Mouse (Mus musculus) neural tube, embryonic 12.5 days (tissue): Measurements from ENCODE around the gene Dzip1. TPM values are rescaled to one million over a fixed set of nuclear protein-coding genes. Genes with fewer than 3 reads are reported as not detected.
A peak's percentile ranks its signal among the peaks of the same experiment; 100 is the strongest.

ENCODE experiments used
- ATAC-seq: fragments of 200-750 bp; cut with Nextera tagmentation; 2 replicates; pipeline ENCODE4 v1.8.0; 2017; ENCODE audit warnings: low read depth, mild to moderate bottlenecking, moderate TSS enrichment, moderate library complexity; ENCODE audit not compliant: low FRiP score
- H3K27ac ChIP-seq: fragments of 300-500 bp; sonication (generic); 2 replicates; pipeline ENCODE4 v1.5.1; 2016
- H3K27me3 ChIP-seq: fragments of 300-500 bp; sonication (generic); replicated peaks from 2 replicates; pipeline ENCODE4 v1.6.1; 2016; ENCODE audit warnings: mild to moderate bottlenecking
- H3K36me3 ChIP-seq: fragments of 300-500 bp; sonication (generic); 2 replicates; pipeline ENCODE4 v1.6.1; 2016; ENCODE audit warnings: mild to moderate bottlenecking
- H3K4me1 ChIP-seq: fragments of 300-500 bp; sonication (generic); 2 replicates; pipeline ENCODE4 v1.6.1; 2016
- H3K4me2 ChIP-seq: fragments of 300-500 bp; sonication (generic); replicated peaks from 2 replicates; pipeline ENCODE4 v1.6.1; 2016; ENCODE audit warnings: mild to moderate bottlenecking
- H3K4me3 ChIP-seq: fragments of 300-500 bp; sonication (generic); 2 replicates; pipeline ENCODE4 v1.5.1; 2016
- H3K9ac ChIP-seq: fragments of 300-500 bp; sonication (generic); 2 replicates; pipeline ENCODE4 v1.6.1; 2016; ENCODE audit warnings: mild to moderate bottlenecking
- H3K9me3 ChIP-seq: fragments of 300-500 bp; sonication (generic); 2 replicates; pipeline ENCODE4 v1.6.1; 2016; ENCODE audit warnings: mild to moderate bottlenecking
- WGBS: fragments of 180-500 bp; shearing (Covaris S2); methylation state at CpG from one replicate; pipeline ENCODE4 v1.1.7; 2016; 5-methylcytosine and 5-hydroxymethylcytosine counted together
- polyA plus RNA-seq: library from polyadenylated mRNA; unstranded; fragments of >200 nt; fragmentation: Nextera tagmentation; extraction: Ambion mirVana; gene quantifications from 2 replicates; pipeline ENCODE4 v1.2.1, GENCODE M21; 2016

Dzip1 gene
- polyA plus RNA-seq, 1 experiment from 2014 or later, result 40.0 TPM

DNA sequence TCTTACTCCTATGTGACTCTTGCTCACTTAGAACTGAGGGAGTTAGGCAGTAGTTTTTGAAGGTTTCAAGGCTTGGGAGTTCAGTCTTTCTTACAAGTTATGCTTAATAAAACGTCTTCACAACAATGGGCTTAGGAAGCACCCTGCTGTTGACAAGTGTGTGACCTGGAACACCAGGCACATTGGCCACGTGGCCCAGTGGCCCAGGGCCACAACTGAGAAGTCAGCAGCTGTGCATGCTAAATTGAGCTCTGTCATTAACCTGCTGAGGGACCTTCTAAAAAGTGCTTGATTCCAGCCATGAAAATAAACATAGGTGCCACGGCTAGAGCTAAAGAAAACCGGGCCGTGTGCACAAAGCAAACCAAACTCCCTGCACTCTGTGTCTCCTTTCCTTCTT is 85.8 kb downstream of the Dzip1 start:
- no peak overlapping the region for H3K27ac ChIP-seq
- H3K9me3 ChIP-seq, result no peaks in the 10 kb centered on the region
- no peaks in the 10 kb centered on the region for H3K4me1 ChIP-seq
- 48% methylated on average over 5 of the region's 5 CpGs for WGBS
- no peak overlapping the region for H3K4me3 ChIP-seq
- no peak overlapping the region for H3K9ac ChIP-seq
- H3K27me3 ChIP-seq, result no peaks in the 10 kb centered on the region
- no peak overlapping the region for H3K4me2 ChIP-seq
- no peak for ATAC-seq
- H3K36me3 ChIP-seq, result no peaks in the 10 kb centered on the region

DNA sequence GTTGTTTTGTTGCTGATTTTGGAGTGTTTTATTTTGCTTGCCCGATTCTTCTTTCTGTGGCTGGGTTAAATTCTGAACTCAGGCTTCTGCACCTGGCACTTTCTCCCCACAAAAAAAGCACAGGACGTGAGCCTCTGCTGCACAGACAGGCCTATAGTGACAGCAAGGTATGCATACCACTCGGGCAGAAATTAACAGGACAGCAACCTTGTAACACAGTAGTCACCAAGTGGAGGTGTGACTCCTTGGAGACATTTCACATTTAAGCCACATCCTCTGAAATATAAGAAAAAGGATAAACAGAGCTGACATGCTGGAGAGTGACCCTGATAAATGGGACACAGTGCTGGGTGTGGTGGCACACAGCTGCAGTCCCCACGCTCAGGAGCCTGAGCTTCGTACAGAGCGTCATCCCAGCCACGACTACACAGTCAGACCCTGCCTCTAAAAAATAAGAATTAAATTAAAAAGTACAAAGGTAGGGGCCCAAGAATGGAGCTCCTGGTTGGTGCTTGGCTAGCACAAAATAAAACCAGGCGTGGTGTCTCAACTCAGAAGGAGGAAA is 86.6 kb downstream of the Dzip1 start:
- Histone ChIP-seq H3K27ac (no peak overlapping the region), H3K4me1 (no peaks in the 10 kb centered on the region), H3K27me3 (no peaks in the 10 kb centered on the region), H3K9me3 (no peaks in the 10 kb centered on the region), H3K4me3 (no peak overlapping the region), H3K4me2 (no peak overlapping the region), H3K36me3 (no peaks in the 10 kb centered on the region), H3K9ac (no peak overlapping the region)
- no peak for ATAC-seq
- 76% methylated on average over 8 of the region's 8 CpGs for WGBS

DNA sequence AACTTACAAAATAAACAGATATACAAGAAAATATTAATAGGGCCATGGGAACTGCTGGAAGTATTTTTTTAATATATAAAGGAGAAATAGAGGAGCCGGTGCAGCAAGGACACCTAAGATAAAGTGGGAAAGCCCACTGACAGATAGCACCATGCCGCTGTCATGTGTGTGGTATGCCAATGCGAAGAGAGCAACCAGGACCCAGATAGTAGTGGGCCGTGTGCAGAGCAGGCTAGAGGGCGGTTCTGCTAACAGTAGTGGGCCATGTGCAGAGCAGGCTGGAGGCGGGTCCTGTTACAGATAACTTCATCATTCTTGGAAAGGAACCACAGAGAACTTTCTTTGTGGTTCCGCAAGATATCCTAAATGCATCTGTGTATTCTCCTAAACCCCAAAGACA is 88.5 kb downstream of the Dzip1 start:
- no peaks in the 10 kb centered on the region for H3K27me3 ChIP-seq
- H3K4me2 ChIP-seq, result no peak overlapping the region
- no peak overlapping the region for H3K27ac ChIP-seq
- WGBS, result 95% methylated on average over 7 of the region's 7 CpGs
- no peaks in the 10 kb centered on the region for H3K4me1 ChIP-seq
- ATAC-seq, result no peak
- H3K4me3 ChIP-seq, result no peak overlapping the region
- no peaks in the 10 kb centered on the region for H3K9me3 ChIP-seq
- H3K9ac ChIP-seq, result no peak overlapping the region
- H3K36me3 ChIP-seq, result no peaks in the 10 kb centered on the region

DNA sequence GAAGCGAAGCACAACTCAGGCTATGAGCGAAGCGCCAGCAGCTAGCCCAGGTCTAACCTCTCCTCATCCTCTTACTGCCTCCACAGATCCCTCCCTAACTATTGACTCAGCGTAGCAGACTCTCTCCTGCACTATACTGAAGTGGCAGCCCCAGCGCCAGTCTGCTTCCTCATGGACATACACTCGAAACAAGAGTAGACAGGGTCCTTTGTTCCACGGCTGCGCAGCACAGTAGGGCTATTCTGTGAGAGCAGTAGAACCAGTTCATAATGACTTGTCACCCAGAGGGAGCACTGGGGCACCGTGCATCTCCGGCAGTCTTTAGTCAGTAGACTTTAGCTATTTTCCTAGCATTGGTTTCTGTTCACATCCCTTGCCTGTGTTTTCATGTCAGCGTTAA is 89.1 kb downstream of the Dzip1 start:
- Histone ChIP-seq H3K4me2 (no peak overlapping the region), H3K36me3 (no peaks in the 10 kb centered on the region), H3K27ac (no peak overlapping the region), H3K9me3 (no peaks in the 10 kb centered on the region), H3K27me3 (no peaks in the 10 kb centered on the region), H3K4me1 (no peaks in the 10 kb centered on the region), H3K4me3 (no peak overlapping the region), H3K9ac (no peak overlapping the region)
- WGBS, result 79% methylated on average over 11 of the region's 11 CpGs
- no peak for ATAC-seq

DNA sequence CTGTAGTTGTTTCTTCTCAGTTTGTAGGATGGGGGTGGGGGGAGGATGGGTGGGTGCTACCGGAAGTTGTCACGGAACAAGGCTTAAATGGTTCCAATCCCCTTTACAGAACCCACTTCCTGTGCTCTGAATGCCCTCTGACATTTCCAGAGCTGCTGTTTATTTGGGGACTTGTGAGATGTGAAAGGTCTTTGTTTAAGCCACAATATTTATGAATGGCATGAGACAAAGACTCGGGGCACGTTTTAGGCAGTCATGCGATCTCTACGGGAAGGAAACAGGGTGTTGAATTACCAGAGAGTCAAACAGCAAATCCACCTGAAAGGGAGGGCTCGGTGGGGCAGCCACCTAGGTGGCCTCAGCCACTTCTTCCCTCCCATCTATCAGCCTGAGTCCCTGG is 90.9 kb downstream of the Dzip1 start:
- ATAC-seq, result no peak
- H3K36me3 ChIP-seq, result no peaks in the 10 kb centered on the region
- H3K27me3 ChIP-seq, result no peaks in the 10 kb centered on the region
- no peaks in the 10 kb centered on the region for H3K9me3 ChIP-seq
- no peak overlapping the region for H3K4me2 ChIP-seq
- no peak overlapping the region for H3K9ac ChIP-seq
- no peaks in the 10 kb centered on the region for H3K4me1 ChIP-seq
- H3K4me3 ChIP-seq, result no peak overlapping the region
- WGBS, result 10% methylated on average over 7 of the region's 7 CpGs
- no peak overlapping the region for H3K27ac ChIP-seq

DNA sequence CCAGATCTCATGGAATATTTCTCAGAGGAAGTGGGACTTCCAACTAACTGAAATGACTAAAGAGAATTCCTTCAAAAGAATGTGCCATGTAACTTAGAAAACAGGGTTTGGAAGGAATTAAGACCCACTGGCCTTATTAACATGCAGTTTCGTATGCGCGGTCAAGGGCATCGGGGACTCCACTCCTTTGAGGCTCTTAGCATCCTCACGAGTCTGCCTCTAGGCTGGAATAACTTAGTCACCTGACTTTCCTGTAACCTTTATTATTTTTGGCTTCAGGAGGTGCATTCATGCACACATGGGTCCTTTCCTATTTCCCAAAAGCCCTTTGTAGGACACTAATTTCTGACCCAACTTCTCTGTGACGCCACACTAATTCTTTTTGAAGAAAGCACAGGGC is 92.0 kb downstream of the Dzip1 start:
- no peak overlapping the region for H3K9ac ChIP-seq
- H3K4me2 ChIP-seq, result no peak overlapping the region
- H3K4me3 ChIP-seq, result no peak overlapping the region
- H3K27me3 ChIP-seq, result no peaks in the 10 kb centered on the region
- H3K9me3 ChIP-seq, result no peaks in the 10 kb centered on the region
- H3K36me3 ChIP-seq, result no peaks in the 10 kb centered on the region
- H3K4me1 ChIP-seq, result no peaks in the 10 kb centered on the region
- no peak for ATAC-seq
- H3K27ac ChIP-seq, result no peak overlapping the region
- 88% methylated on average over 6 of the region's 6 CpGs for WGBS

DNA sequence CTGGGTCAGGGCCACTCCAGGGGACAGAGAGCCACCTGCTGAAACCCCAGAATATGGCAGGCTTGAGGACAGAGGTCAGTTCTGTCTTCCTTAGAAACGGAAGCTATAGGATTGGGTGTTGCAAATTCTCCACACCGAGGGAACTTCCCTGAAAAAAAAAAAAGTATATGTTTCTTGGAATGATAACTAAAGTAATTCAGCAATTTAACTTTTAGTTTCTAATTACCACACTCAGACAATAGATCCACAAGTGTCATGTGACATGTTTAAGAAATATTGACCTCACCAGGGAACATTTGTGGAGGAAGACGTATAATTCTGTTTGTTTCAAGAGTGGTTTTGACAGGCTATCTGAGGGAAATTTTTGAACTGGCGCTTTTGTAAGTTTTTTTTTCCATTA is 93.7 kb downstream of the Dzip1 start:
- 74% methylated on average over 4 of the region's 4 CpGs for WGBS
- Histone ChIP-seq H3K27ac (no peak overlapping the region), H3K4me1 (0 out of 2 replicates have a peak, but pooled peaks cover 4% of the 10 kb centered on the region), H3K9ac (no peak overlapping the region), H3K4me3 (no peak overlapping the region), H3K27me3 (no peaks in the 10 kb centered on the region), H3K9me3 (no peaks in the 10 kb centered on the region), H3K4me2 (no peak overlapping the region), H3K36me3 (no peaks in the 10 kb centered on the region)
- no peak for ATAC-seq

DNA sequence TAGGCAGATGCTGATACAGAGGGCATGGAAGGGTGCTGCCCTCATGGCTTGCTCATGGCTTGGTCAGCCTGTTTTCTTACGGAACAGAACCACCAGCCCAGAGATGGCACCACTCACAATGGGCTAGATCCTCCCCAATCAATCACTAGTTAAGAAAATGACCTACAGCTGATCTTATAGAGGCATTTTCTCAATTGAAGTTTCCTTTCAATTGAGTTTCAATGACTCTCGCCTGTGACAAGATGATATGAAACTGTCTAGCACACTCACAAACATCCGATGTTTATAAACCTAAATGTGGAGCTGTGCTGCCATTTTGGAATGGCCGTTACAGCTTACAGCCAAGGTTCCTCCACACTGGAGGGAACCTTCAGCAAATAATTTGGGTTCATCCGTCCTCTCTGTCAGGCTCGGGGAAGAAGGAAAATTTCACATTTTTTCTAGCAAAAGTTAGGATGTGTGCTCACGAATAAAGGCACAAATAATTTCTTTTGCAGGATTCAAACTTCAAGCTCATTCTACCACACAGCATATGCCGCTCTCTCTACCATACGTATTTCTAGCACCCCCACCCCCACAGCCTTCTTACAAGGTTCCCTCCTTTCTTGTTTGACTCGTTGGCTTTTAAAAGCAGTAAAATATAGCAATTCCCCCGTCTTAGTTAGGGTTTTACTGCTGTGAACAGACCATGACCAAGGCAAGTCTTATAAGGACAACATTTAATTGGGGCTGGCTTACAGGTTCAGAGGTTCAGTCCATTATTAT is 95.7 kb downstream of the Dzip1 start:
- Histone ChIP-seq H3K4me2 (no peak overlapping the region), H3K4me3 (no peak overlapping the region), H3K27ac (no peak overlapping the region), H3K9me3 (no peaks in the 10 kb centered on the region), H3K36me3 (no peaks in the 10 kb centered on the region), H3K4me1 (0 out of 2 replicates have a peak, but pooled peaks cover 4% of the 10 kb centered on the region), H3K27me3 (no peaks in the 10 kb centered on the region), H3K9ac (no peak overlapping the region)
- ATAC-seq, result no peak
- WGBS, result 86% methylated on average over 11 of the region's 11 CpGs

DNA sequence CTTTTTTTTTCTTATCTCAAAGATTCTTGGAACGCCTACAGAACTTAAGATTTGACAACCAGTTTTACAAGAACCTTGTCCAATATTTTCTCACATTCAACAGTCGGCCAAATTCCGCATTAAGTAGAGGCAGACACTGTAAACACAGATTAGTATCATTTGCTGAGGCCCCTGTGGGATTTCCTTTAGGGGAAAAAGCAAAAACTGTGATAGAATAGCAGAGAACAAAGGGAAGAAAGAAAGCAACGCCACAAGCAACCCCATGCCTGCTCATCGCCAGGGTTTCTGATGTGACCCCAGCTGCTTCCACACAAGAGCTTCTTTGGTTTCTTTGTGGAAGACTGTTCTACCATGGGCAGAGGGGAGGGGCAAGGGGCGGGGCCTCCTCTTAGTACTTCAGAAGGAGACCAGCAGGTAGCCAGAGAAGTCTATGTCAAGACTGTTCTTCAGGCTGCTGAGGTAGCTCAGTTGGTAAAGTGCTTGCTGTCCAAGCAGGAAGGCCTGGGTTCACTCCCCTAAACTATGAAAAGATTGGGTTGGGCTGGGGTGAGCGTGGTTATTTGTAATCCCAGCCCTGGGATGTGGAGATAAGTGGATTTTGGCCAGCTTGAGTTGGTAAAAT is 97.9 kb downstream of the Dzip1 start:
- no peak overlapping the region for H3K9ac ChIP-seq
- ATAC-seq, result 0 out of 2 replicates have a peak, but pooled peaks have one; percentile 33
- no peak overlapping the region for H3K4me3 ChIP-seq
- WGBS, result 25% methylated on average over 7 of the region's 7 CpGs
- no peak overlapping the region for H3K4me2 ChIP-seq
- H3K4me1 ChIP-seq, result 0 out of 2 replicates have a peak, but pooled peaks cover 4% of the 10 kb centered on the region
- H3K27me3 ChIP-seq, result no peaks in the 10 kb centered on the region
- H3K27ac ChIP-seq, result no peak overlapping the region
- no peaks in the 10 kb centered on the region for H3K36me3 ChIP-seq
- no peaks in the 10 kb centered on the region for H3K9me3 ChIP-seq

DNA sequence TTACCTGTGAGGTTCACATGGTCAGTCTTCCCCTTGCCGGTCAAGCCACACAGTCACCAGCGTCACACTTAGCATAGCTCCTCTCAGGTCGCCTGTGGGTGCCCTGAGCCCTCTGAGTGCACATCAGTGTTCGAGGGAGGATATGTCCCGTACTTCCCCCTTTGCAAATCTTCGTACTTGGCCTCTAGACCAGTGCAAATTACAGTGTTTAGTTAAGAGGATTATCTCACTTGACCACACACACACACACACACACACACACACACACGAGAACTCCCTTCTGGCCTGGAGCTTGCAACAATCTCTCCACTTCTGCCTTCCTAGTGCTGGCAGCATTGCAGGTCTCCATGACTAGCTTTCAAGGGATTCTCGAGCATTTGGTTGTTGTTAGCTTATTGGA is 98.9 kb downstream of the Dzip1 start:
- WGBS, result 93% methylated on average over 8 of the region's 8 CpGs
- no peak for ATAC-seq
- no peak overlapping the region for H3K27ac ChIP-seq
- no peaks in the 10 kb centered on the region for H3K27me3 ChIP-seq
- H3K9ac ChIP-seq, result no peak overlapping the region
- H3K36me3 ChIP-seq, result no peaks in the 10 kb centered on the region
- 0 out of 2 replicates have a peak, but pooled peaks cover 4% of the 10 kb centered on the region for H3K4me1 ChIP-seq
- no peaks in the 10 kb centered on the region for H3K9me3 ChIP-seq
- no peak overlapping the region for H3K4me2 ChIP-seq
- H3K4me3 ChIP-seq, result no peak overlapping the region
